Mouse (Mus musculus): Measurements from ENCODE around the gene Scn2b.

The Scn2b gene

DNA sequence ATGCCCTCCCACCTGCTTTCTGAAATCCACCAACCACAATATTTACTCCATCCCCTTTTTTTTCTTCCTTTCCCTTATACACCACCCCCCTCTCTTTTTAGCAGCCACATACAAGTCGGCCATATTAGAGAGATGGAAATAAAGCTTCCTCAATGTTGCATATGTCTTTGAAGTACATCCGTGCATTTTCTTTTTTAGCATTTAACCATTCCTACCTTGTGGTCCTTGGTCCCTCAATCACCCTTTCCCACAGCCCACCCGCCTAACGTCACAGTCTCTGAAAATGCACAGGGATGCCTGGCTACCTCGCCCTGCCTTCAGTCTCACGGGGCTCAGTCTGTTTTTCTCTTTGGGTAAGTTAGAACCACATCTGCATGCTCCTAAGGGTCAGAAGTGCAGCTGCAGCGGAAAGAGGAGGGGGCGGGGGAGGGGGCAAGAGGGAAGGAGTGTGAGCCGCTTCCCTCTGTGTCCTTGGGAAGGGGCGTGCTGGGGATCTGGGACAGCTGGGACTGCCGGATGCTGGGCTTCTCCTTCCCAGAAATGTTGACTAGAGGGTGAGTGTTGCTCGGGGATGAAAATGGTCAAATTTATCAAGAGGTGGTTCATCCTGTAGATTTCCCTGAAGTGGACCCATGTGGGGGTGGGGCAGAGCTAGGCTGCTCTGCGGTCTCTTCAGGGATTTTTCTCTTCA lies at the start of gene Scn2b:
Gene Scn2b (plus strand): TSS at position 42 of the 691 bp plus-strand sequence.
- no peak for DNase-seq

DNA sequence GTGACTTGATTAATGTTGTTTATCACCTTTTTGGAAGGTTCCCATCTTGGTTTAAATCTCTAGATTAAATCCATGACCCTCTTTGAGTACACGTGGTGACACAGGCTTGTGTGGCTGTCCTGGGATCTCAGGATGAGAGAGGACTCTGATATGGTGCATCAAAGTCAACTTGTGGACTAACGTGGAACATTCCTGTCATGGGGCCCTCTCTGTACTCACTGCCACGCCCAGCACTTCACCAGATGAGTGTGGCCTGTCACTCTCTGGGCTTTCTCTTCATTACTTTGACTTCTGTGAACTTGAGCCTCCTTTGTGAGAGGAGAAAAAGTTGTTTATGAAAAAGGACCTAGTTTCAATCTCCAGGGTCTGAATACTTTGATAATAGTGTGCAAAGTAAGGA lies 45.8 kb upstream of the Scn2b start:
- no peak for DNase-seq

DNA sequence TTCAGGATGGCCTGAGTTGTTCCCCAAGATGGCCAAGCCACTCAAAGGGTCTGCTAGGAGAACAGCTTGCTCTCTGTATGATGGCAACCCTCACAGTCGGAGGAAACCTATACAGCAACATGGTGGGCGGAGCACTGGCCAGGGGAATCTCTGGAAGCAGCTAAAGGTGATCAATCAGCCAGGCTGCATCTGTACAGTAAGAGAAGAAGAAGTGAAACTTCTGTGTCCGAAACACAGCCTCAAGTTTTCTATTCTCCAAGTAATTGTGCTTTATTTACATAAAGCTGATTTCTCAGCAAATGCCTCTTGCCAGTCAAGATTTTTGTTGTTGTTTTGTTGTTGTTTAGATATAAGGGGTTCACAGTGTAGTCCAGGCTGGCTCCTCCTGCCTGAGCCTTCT lies 39.7 kb upstream of the Scn2b start:
- no peak for DNase-seq

DNA sequence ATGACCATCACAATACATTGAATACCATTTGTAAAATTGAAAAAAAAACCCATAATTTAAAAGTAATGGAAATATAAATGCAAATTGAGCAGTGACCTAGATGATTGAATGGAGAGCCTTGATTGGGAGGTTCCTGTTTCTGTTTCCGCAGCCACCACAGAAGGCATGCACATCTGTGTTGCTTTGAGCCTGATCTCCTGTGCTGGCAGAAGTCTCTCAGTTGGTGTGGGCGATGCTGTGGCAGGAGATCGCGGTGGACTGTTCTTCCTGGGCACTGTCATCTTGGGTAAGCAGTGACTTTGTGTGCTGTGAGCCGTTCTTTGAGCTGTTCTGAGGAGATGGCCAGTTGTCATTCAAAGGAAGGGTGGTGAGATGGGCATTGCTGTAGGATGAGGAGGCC lies 38.6 kb upstream of the Scn2b start, which contains the start of gene Jaml:
Gene Jaml (plus strand): TSS at position 173 of the 400 bp plus-strand sequence.
- no peak for DNase-seq

DNA sequence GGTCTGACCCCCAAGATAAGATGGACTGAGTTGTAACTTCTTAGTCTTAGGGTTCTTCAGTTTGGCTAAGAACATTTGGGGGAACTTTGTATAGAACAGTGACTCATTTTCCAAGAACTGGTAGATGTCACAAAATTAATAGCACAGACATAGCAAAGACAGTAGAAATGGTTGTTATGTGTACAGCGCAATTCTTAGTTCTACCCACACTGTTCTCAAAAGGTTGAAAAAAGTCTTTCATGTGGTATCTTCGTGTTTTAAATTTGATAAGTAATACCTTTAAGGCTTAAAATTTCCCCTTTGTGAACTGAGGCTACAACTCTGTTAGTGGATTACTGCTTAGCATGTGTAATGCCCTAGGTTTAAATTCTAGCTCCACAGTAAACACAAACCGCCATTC lies 34.5 kb upstream of the Scn2b start:
- no peak for DNase-seq

DNA sequence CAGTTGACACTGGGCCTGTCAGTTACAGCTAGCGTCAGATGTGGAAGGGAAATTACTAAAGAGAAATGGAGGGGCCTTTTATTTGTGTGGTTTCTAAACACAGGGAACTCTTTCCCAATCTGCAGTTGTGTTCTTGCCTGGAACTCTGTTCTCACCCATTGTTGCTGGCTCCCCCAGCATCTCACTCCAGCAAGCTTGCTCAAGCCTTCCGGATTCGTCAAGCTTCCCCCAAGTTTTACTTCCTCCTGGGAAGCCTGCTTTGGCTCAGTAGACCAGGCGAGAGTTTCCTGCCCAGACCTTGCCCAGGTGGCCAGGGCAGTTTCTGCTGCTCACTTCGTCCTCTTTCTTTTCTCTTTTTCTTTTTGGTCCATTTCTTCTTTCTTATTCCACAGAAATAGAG lies 33.0 kb upstream of the Scn2b start:
- DNase-seq = no peak

DNA sequence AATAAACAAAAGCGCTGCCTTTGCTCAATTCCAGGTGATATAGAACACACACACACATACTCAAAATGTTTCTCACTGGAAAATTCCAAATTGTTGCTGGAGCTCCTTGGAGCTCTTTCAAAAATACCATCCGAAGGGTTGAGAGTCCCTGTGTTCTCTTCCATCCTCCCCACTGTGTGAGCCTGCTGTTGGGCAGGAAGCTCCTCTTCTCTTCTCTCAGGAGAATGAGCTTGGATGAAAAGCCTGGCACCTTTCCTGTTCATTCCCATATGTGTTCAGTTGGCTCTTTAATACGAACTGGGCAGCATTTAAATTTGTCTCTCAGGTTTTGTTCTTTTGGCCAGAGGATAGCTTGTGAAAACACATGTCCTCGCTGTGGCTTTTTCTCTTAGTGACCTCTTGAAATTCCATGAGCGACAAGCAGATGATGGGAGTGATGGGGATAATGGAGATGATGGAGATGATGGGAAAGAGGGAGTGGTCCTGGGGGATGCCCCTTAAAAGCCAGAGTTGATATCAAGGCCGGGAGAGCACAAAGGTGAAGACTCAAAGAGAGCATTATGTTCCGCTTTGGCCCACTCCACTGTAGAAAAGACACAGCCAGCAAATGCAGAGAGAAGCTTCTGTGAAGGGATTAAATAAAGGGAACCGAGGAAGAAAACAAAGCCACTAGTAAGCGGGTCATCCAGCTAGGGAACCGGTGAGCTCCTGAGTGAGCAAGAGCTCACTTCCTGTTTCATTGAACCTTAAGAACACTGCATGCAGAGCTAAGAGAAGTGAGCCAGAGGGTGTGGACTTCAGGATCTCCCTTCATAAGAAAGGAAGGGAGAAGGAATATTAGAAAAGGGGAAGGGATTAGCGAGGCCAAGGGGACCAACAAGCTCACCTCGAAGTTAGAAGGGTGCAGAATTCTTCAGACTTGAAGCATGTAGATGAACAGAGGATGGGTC lies 31.6 kb upstream of the Scn2b start:
- DNase-seq = peak; percentile 84

DNA sequence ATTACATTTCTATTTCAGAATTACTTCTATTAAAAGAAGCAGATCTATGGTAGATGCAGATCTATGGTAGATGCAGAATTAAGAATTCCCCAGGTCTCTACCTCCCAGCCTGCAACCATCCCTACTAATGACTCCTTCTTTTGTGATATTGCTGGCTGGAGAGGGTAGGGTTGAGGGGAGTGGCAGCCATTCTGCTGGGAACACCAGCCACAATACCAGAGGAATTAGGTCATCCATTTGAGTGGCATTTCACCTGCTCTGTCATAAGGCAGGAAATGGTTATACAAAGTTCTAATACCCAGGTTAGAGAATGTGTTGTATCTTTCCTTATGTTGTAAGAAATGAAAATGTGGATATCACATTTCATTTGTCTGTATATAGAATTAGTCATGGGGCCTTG lies 29.5 kb upstream of the Scn2b start:
- DNase-seq = no peak

DNA sequence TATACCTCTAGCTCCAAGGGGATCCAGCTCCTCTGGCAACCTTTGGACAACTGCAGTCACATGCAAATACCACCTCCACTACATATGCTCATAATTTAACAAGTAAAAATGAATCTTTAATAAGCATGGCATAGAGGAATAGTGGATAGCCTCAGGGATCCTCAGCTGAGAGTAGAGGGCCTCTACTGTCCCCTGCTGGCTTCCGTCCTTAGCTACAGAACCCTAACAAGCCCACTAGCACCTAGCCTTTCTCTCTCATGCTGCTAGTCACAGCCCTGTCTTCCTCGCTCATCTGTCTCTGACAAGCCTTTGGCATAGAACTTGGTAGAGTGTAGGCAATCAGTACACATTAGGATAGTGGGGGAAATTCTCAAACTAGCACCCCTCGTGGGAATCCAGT lies 26.8 kb upstream of the Scn2b start:
- DNase-seq = no peak

DNA sequence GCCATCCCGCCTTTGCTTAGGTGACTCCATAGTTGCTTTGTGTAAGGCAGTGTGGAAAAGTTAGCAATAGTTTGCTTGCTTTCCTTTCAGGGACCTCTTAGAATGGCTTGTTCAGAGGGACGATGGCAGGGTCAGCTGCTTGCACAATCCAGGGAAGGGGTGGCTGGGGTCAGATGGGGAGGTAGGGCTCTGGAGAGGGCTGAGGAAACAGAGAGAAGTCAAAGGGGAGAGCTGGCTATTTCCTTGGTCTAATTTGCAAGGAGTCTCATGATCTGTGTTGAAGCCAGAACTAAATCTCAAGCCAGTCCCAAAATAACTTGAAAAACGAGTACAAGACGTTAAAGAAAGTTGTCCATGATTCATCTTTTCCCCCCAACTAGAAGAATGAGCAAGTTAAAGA lies 24.9 kb upstream of the Scn2b start:
- DNase-seq = no peak

DNA sequence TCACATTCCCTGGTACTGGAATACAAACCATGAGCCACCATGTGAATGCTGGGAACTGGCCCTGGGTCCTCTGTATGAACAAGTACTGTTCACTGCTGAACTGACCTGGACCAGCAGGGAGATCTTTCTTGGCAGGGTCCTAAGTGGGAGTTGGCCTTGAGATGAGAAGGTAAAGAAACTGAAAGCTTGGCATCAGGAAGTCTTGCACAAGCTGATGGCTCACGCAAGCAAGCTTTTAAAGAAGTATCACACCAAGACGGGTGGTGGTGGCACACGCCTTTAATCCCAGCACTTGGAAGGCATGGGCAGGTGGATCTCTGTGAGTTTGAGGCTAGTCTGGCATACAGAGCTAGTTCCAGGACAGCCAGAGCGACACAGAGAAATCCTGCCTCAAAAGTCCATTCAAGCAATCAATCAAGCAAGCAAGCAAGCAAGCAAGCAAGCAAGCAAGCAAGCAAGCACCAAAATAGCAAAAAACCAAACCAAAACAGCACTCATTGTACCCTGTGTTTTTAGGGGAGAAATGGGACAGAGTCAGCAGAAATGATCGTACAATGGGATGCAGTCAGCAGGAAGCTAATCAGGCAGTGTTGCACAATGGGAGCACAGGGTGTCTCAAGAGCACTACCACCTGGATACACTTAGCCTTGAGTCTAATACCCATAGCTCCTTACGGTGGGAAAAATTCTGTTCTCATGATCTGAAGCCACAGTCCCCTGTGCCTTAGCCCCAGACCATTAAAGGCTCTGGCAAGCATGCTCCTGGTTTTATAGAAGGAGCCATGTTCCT lies 22.2 kb upstream of the Scn2b start:
- DNase-seq = no peak

DNA sequence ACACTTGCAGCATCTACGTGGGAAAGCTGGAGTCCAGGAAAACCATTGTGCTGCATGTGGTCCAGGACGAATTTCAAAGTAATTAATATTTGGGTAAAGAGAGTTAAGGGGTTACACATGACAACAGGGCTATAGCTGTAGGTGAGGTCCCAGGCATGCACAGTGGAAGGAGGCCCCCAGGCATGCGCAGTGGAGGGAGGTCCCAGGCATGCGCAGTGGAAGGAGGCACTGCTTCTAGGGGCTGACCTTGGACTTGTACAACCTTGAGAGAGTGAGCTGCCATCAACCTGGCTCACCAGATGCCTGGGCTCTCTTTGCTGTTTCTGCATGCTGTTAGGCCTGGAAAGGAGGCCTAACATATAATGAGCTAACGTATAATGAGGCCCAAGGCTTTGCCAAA lies 19.7 kb upstream of the Scn2b start:
- no peak for DNase-seq

DNA sequence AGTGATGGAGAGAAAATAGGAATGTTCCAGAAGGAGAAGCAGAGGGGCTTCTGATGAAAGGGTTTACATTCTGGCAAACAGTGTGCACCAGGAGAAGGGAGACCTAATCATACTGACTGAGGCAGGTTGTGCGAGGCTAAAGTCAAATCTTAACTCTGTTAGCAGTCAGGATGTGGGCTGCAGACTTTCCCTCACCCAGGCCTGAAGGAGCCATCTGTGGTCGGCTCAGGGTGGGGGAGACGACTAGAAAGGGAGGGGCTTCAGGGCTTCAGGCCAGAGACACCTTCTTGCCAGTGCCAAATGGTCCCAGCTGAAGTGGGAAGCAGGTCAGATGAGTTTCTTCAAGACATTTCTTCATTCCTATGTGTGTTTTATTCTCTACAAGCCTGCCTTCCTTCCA lies 19.2 kb upstream of the Scn2b start:
- no peak for DNase-seq

DNA sequence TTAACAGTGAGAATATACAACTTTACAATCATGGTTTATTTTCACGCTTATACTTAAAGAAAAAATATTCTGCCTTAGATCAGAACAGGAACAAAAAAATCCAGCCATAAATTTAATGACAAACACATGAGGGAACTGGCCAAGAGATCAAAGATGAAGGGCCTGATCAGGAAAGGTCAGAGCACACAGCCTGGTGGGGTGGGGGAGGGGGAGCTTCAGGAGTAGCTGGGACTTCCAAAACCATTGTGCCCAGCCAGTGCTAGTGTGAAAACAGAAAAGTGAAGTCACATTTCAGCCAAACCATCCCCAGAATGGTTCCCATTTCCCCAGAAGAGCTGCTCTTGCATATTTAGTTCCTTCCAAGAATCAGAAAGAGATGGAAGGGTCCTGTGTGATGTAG lies 15.1 kb upstream of the Scn2b start:
- DNase-seq = no peak

DNA sequence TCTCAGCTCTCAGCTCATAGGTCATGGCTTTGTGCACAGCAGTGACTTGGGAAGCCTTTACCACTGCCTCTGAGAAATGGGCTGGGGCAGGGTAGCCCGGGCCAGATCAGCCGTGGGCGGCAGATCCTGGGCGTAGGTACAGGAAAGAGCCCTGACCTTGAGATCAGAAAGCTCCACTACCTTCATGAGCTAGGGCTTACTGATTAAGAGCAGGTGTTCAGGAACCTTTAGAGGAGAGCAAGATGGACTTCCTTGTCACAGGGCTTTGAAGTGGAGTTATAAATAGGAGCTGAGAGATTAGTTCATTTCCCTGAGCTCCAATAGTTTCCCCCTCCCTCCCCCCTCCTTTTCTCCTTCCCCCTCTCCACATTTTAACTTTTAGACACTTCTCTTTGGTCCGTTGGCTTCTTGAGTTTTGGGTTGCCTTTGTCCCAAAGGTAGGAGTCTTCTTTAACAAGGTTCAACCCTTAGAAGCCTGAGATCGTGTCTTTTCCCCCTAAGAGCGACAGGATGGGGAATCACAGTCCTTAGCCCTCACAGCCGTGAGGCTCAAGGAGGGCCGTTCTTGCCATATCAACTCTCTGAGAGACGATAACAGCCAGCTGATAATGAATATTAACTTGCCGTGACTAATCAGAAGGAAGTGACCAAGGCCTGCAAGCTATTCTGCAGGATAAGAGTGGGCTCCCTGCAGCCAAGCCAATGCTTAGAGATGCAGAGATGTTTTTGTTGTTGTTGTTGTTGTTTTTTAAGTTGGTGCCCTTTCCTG lies 14.2 kb upstream of the Scn2b start:
- DNase-seq = no peak

DNA sequence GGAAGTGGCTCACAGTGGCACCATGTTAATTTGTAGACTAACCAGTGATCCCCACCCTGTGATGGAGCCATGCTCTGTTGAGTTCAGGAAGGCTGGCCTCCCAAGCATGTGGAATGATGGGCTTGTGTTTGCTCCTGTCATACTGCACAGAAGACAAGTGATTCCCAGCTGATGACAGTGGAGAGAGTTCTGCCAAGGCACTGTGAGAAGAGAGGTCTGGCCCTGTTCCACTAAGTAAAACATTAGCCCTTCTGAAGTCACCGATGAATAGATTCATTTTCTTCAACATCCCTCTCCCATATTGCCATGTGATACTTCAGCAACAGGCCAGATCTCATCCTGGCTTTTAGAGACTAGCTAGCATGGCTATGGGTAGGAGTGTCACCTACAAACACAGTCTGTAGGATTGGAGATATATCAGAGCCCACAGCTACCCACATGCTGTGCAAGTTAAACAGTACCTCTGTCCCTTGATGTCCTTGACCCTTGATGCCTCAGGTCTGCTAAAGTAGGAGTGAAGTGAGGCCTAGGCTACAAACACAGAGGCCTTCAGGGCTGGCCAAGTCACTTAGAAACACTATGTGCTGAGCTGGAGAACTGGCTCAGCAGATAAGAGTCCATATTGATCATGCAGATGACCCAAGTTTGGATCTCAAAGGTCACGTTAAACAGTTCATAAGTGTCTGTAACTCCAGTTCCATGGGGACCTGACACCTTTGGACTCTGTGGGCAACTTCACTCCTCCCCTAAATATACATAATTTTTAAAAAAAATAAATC lies 11.8 kb upstream of the Scn2b start:
- DNase-seq = no peak

DNA sequence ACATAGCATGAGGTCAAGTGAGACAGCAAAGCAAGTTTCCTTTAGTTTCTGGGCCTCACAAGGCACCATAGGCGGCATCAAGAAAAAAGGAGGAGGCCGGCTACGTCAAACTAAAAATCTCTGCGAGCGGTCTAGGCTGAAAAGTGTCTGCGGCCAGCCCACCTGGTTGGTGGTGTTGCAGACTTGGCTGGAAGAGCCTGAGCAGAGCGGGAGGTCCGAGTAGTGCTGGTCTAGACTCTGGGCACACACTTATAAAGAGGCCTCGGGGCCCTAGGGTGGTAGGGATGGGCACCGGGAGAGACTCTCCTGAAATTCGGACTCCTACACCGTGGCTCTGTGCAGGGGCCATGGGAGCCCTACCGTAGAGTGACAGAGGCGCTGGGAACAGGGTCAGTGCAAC lies 1.9 kb upstream of the Scn2b start:
- peak; percentile 82 for DNase-seq

DNA sequence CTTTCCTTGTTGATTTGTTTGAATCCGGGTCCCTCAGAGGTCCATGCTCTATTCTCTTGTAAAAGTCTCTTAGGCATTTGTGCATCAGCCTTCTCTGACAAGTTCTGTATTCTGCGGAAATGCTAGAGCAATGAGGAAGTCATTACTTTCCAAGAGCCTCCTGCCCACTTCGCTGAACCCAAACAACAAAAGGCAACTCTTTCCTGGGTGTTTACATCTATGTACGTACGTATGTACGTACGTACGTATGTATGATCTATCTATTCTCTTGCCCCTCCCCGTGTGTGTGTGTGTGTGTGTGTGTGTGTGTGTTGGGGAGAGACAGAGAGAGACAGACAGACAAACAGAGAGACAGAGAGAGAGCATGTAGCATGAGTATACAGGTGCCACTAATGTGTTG lies 763 bp upstream of the Scn2b start:
- DNase-seq = no peak

DNA sequence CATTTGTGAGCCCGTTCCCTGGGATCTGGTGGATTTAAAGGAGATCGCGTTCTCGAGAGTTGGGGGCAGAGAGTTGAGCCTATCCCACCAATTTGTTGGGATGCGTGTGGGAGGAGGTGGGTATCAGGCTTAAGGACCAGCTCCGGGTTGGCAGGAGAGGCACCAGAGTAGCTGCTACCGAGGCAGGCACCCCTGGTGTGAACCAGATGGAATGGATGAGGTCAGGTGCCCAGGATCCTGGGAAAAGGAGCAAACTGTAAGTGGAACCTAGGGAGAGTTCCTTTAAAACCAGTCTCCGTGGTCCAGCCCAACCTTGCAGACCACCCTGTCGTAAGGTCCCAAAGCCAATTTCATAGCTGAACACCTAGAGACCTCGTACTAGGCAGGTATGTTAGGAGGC lies 970 bp downstream of the Scn2b start:
- peak; percentile 88 for DNase-seq

DNA sequence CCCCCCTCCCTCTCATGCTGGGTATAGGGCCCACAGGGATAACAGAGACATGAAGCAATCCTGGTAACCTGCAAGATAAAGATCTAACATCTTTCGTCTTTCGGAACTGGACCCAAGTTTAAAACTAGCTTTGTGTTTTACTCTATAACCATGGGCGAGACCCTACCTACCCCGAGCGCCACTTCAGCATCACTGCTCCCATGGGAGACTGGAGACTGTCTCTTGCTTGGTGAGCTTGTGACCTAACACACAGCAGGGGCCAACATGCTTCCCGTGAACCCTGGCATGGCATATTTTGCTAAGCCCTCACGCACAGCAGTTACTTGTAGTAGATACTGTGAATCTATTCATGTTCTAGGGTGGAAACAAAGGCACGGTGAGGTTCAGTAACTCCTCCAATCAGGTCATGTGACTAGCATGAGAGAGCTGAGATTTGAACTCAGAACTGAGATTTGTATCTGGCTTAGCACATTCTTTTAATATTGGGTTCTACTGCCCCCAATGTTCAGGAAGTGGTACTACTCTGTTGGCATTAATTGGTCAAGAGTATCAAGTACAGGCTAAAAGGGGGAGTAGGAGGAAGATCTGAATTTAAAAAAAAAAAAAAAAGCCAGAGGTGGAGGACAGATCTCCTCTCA lies 1.9 kb downstream of the Scn2b start:
- no peak for DNase-seq

DNA sequence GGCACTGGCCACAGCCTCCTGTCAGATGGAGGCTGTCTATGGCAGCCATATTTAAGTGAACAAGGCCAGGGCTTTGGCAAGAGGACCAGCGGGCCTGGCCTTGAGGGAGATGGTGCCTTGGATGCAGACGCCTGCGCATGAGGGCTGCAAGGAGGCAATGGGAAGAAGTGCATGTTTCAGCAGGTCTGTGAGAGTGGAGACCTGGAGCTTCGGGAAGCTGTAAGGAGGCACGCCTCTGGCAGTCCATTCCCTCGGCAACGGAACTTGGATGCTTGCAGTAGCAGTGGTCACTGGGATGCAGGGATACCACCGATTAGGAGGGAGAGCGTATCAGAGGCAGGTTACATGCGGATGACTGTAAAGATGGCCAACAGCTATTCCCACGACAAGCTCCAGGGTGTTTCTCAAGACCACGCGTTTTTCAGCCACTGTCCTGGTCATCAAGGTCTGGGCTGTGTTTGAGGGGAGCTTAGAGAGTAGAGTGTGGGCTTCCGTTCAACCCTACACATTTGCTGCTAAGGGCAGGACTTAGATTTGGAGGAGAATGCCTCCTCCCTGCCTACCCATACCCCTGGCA lies 2.5 kb downstream of the Scn2b start:
- DNase-seq = no peak

Data from cerebellum, adult 11 months (tissue).